Mouse (Mus musculus): ENCODE measurements around the gene Fntb.

GRCm38 (mm10) chr12:76912193-76912592 is 146.8 kb downstream of the Fntb start:
- TF ChIP-seq POLR2A (IDR thresholded peaks at IDR 0.05; ENCODE audit: low read depth, low read length) = no peak
- TF ChIP-seq CTCF (IDR thresholded peaks at IDR 0.05; ENCODE audit: borderline replicate concordance, insufficient read depth, low read length) = no peak

Data from embryonic fibroblast, embryonic 13.5 days (primary cell).